Mouse (Mus musculus) liver, embryonic 14.5 days (tissue): ENCODE data around the gene Thap8.

Experiments used
- CTCF ChIP-seq: IDR thresholded peaks from 2 replicates; pipeline ENCODE4 v1.5.1; 2016; ENCODE audit warnings: antibody characterized with exemption, low read depth, control low read depth
- EP300 ChIP-seq: IDR thresholded peaks from 2 replicates; pipeline ENCODE4 v1.6.1; 2016; ENCODE audit warnings: antibody characterized with exemption, low read depth

DNA sequence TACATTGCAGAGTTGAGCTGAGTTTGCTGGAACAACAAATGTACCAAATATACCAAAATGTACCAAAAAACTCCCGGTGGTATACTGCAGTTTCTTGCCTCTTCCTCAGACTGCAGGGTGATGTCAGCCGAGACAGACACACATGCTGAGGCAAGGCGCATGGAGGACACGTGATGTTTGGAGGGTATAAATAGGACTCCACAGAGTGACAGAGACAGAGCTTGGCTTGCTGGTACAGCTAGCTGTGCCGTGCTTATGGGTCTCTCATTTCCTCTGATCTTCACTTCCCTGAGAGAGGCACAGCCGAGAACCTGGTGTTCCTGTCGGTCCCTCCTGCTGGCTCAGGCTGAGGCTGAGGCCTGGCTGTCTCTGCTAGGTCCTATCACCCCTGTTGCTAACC, 2.8 kb downstream of the Thap8 start:
- TF ChIP-seq CTCF (no peak), EP300 (no peak)
